ENCODE assay signal across 31 mouse cellular contexts in genomic region chr2:34941061-34941675, GRCm38 (mm10). TPM values are rescaled to one million over a fixed set of nuclear protein-coding genes. Genes with fewer than 3 reads are reported as not detected.
DNase-seq lines count a peak whose midpoint lies in the region; ATAC-seq and TF ChIP-seq lines count a peak whose summit lies in the region.
"Had no signal": no experiment of that assay in that cellular context is flagged by ENCODE, and none has a peak within 500 bp of the region (broad histone marks: within the 10 kb centered on the region; RNA-seq: fewer than 3 reads in every experiment).

No protein-coding gene starts in this region.

- H3K4me1 ChIP-seq in embryonic facial prominence, embryonic 14.5 days (ENCODE audit: control insufficient read depth, insufficient read depth, low read length), result peaks cover 31% of the 10 kb centered on the region
- peaks cover 37% of the 10 kb centered on the region for H3K4me1 ChIP-seq in limb, embryonic 14.5 days (ENCODE audit: control insufficient read depth, insufficient read depth, low read length)
- H3K4me1 ChIP-seq: intestine, embryonic 15.5 days; midbrain, embryonic 13.5 days; stomach, embryonic 15.5 days had no signal

- TF ChIP-seq CTCF in C2C12 (IDR thresholded peaks at IDR 0.05; ENCODE audit: control insufficient read depth, insufficient read depth, insufficient read length), result no peak

- H3K4me2 ChIP-seq in embryonic facial prominence, embryonic 14.5 days (ENCODE audit: low read depth, low read length), result no peak overlapping the region
- no peak overlapping the region for H3K4me2 ChIP-seq in limb, embryonic 14.5 days (replicated peaks; ENCODE audit: low read depth, low read length, severe bottlenecking)
- H3K4me2 ChIP-seq: forebrain, embryonic 12.5 days; hindbrain, embryonic 15.5 days; intestine, embryonic 15.5 days; liver, embryonic 11.5 days; midbrain, embryonic 13.5 days; stomach, embryonic 15.5 days had no signal

- WGBS in embryonic facial prominence, embryonic 14.5 days, result 30% methylated on average over 11 of the region's 11 CpGs
- 28% methylated on average over 11 of the region's 11 CpGs for WGBS in limb, embryonic 14.5 days

- H3K79me3 ChIP-seq in C2C12 (ENCODE audit: low read depth), result no peaks in the 10 kb centered on the region

- no peaks in the 10 kb centered on the region for H3K79me2 ChIP-seq in C2C12 (ENCODE audit: control insufficient read depth, insufficient read depth)

- TF ChIP-seq POLR2A in limb, embryonic 14.5 days (IDR thresholded peaks at IDR 0.05; ENCODE audit: borderline replicate concordance, extremely low read depth, insufficient read depth, insufficient read length), result no peak

- H3ac ChIP-seq in C2C12 (ENCODE audit: control insufficient read depth, insufficient read length, low read depth), result no peak overlapping the region

- no peak overlapping the region for H3K9ac ChIP-seq in embryonic facial prominence, embryonic 14.5 days (ENCODE audit: low read depth, low read length)
- no peak overlapping the region for H3K9ac ChIP-seq in limb, embryonic 14.5 days (ENCODE audit: low read depth, low read length, severe bottlenecking)
- H3K9ac ChIP-seq: forebrain, embryonic 12.5 days; hindbrain, embryonic 15.5 days; intestine, embryonic 15.5 days; liver, postnatal 0 days; midbrain, embryonic 13.5 days; stomach, embryonic 15.5 days had no signal

- intact Hi-C loops in left cerebral cortex, postnatal 4 days (cut with DNase I), result no loop called here
- intact Hi-C loops in left cerebral cortex, postnatal 36 days (cut with DNase I), result no loop called here

- no peak overlapping the region for H3K4me3 ChIP-seq in C2C12 (ENCODE audit: insufficient read depth, poor library complexity, severe bottlenecking)
- H3K4me3 ChIP-seq in embryonic facial prominence, embryonic 14.5 days (ENCODE audit: low read depth, low read length), result no peak overlapping the region
- H3K4me3 ChIP-seq in limb, embryonic 14.5 days (replicated peaks; ENCODE audit: low read length), result no peak overlapping the region
- H3K4me3 ChIP-seq: forebrain, embryonic 12.5 days; hindbrain, embryonic 15.5 days; intestine, embryonic 15.5 days; megakaryocyte, embryonic 14.5 days; midbrain, embryonic 13.5 days; stomach, embryonic 15.5 days had no signal

- H3K36me3 ChIP-seq in C2C12 (ENCODE audit: control insufficient read depth, insufficient read depth), result no peaks in the 10 kb centered on the region
- H3K36me3 ChIP-seq in embryonic facial prominence, embryonic 14.5 days (ENCODE audit: control insufficient read depth, insufficient read depth, low read length), result no peaks in the 10 kb centered on the region
- no peaks in the 10 kb centered on the region for H3K36me3 ChIP-seq in limb, embryonic 14.5 days (ENCODE audit: control insufficient read depth, insufficient read depth, low read length)
- H3K36me3 ChIP-seq: forebrain, embryonic 12.5 days; G1E; hindbrain, embryonic 15.5 days; intestine, embryonic 15.5 days; midbrain, embryonic 13.5 days; stomach, embryonic 15.5 days had no signal

- no peaks in the 10 kb centered on the region for H3K9me3 ChIP-seq in embryonic facial prominence, embryonic 14.5 days (ENCODE audit: control insufficient read depth, low read length)
- no peaks in the 10 kb centered on the region for H3K9me3 ChIP-seq in limb, embryonic 14.5 days (ENCODE audit: control insufficient read depth, low read length)
- H3K9me3 ChIP-seq: forebrain, embryonic 12.5 days; G1E; hindbrain, embryonic 15.5 days; intestine, embryonic 15.5 days; megakaryocyte, embryonic 14.5 days; midbrain, embryonic 13.5 days; stomach, embryonic 15.5 days had no signal

- H3K27ac ChIP-seq in embryonic facial prominence, embryonic 14.5 days (replicated peaks; ENCODE audit: low read depth, low read length), result no peak overlapping the region
- H3K27ac ChIP-seq in limb, embryonic 14.5 days (replicated peaks; ENCODE audit: low read depth, low read length), result no peak overlapping the region
- H3K27ac ChIP-seq: forebrain, embryonic 12.5 days; hindbrain, embryonic 15.5 days; intestine, embryonic 15.5 days; midbrain, embryonic 13.5 days; stomach, embryonic 15.5 days had no signal

- H3K27me3 ChIP-seq in C2C12 (ENCODE audit: control insufficient read depth, insufficient read depth, insufficient read length), result peaks cover 18% of the 10 kb centered on the region
- 0 out of 2 replicates have a peak, but pooled peaks cover 4% of the 10 kb centered on the region for H3K27me3 ChIP-seq in embryonic facial prominence, embryonic 14.5 days (replicated peaks; ENCODE audit: control insufficient read depth, insufficient read depth, low read length)
- H3K27me3 ChIP-seq in limb, embryonic 14.5 days (ENCODE audit: control insufficient read depth, insufficient read depth, low read length), result no peaks in the 10 kb centered on the region; the same call in 1 of the 2 replicates
- H3K27me3 ChIP-seq: CH12.LX; hindbrain, embryonic 15.5 days; intestine, embryonic 15.5 days had no signal

- peak; percentile 41 for ATAC-seq in embryonic facial prominence, embryonic 14.5 days (ENCODE audit: low read depth)
- no peak for ATAC-seq in limb, embryonic 14.5 days (ENCODE audit: low FRiP score, low read depth)
- ATAC-seq in megakaryocyte progenitor cell, adult 5-6 weeks (replicated peaks; ENCODE audit: poor library complexity), result no peak
- ATAC-seq: activated CD4-positive, CD25-positive, alpha-beta regulatory T cell, adult 4 months; intestine, embryonic 15.5 days; liver, postnatal 0 days; midbrain, embryonic 13.5 days had no signal

- DNase-seq in left cerebral cortex, postnatal 4 days, result peak; percentile 14
- no peak for DNase-seq in left cerebral cortex, postnatal 36 days (ENCODE audit: low spot score in 2 of 2)
- DNase-seq in embryonic facial prominence, embryonic 14.5 days (ENCODE audit: low spot score), result peak; percentile 61
- DNase-seq in limb, embryonic 14.5 days (ENCODE audit: low spot score), result peak; percentile 35
- no peak for DNase-seq in layer of hippocampus, postnatal 10 days (ENCODE audit: low spot score in 2 of 2)
- DNase-seq in right cerebral cortex, postnatal 36 days (ENCODE audit: low spot score in 2 of 2), result no peak
- DNase-seq: adrenal gland, adult 8-10 months; cerebellum, adult 18-20 months; cerebellum, postnatal 25 days; embryo, embryonic 11 days; heart, postnatal 36 days; kidney, adult 9 months; kidney, postnatal 14 days; liver, postnatal 0 days; lung, postnatal 14 days; right cerebral cortex, postnatal 4 days; thymus, adult 2 months; thymus, postnatal 4 days had no signal

TF ChIP-seq in C2C12, 6 proteins besides CTCF, POLR2A, EP300 and RAD21:
- TF ChIP-seq USF1 (IDR thresholded peaks at IDR 0.05; ENCODE audit: low read depth) (no peak), MYOD1 (IDR thresholded peaks at IDR 0.05; ENCODE audit: control insufficient read depth, insufficient read length, low read depth) (peak; percentile 31)

RNA-seq across cellular contexts. Expression of gene Traf1, which starts 20.4 kb away (rescaled TPM):
- total RNA-seq in left cerebral cortex, postnatal 4 days (2021), result 1 to 10 TPM; 1.1 to 2.6 TPM
- 1 to 10 TPM; 1.2 to 1.4 TPM for total RNA-seq in left cerebral cortex, postnatal 36 days (2021)
- 1.8 TPM for polyA plus RNA-seq in C2C12 (2012; fragmentation: generic; extraction: Trizol)
- 3.9 and 5.7 TPM in 2 replicates for polyA plus RNA-seq in embryonic facial prominence, embryonic 14.5 days (2014; fragmentation: Nextera tagmentation; extraction: Ambion mirVana)
- 5.1 and 7.0 TPM in 2 replicates for polyA plus RNA-seq in limb, embryonic 14.5 days (2012; rRNA removed)
- 4.0 and 4.9 TPM in 2 replicates for polyA plus RNA-seq in limb, embryonic 14.5 days (2014; fragmentation: Nextera tagmentation; extraction: Ambion mirVana)
- 1.3 and 1.4 TPM in 2 replicates for total RNA-seq in megakaryocyte progenitor cell, adult 5-6 weeks (2015)
- total RNA-seq in megakaryocyte progenitor cell, adult 5-6 weeks (2017), result 0.61 TPM in 1 of 2 replicates, not detected in the other
- 1 to 10 TPM in 1 of 2 experiments, under 1 TPM in 1; 0.94 to 2.4 TPM for total RNA-seq in layer of hippocampus, postnatal 10 days (2021)
- polyA plus RNA-seq: G1E; neural tube, embryonic 11.5 days had no signal

RNA-seq across cellular contexts. Expression of gene Phf19, which starts 27.3 kb away (rescaled TPM):
- total RNA-seq in left cerebral cortex, postnatal 4 days (2021), result 1 to 10 TPM; 2.3 to 4.5 TPM
- 1 to 10 TPM in 1 of 2 experiments, under 1 TPM in 1; 0.29 to 1.4 TPM for total RNA-seq in left cerebral cortex, postnatal 36 days (2021)
- 7.6 TPM for polyA plus RNA-seq in C2C12 (2012; fragmentation: generic; extraction: Trizol)
- polyA plus RNA-seq in embryonic facial prominence, embryonic 14.5 days (2014; fragmentation: Nextera tagmentation; extraction: Ambion mirVana), result 10.8 and 12.2 TPM in 2 replicates
- 7.9 and 8.7 TPM in 2 replicates for polyA plus RNA-seq in limb, embryonic 14.5 days (2012; rRNA removed)
- polyA plus RNA-seq in limb, embryonic 14.5 days (2014; fragmentation: Nextera tagmentation; extraction: Ambion mirVana), result 4.7 and 8.0 TPM in 2 replicates
- 6.9 and 8.8 TPM in 2 replicates for total RNA-seq in megakaryocyte progenitor cell, adult 5-6 weeks (2015)
- 6.5 and 10.0 TPM in 2 replicates for total RNA-seq in megakaryocyte progenitor cell, adult 5-6 weeks (2017)
- 1 to 10 TPM; 1.9 to 3.4 TPM for total RNA-seq in layer of hippocampus, postnatal 10 days (2021)

Comparison
In these comparisons a context has a peak if more than half of its experiments do, and no peak if none do; other contexts are left out.
1. DNase-seq: peak in left cerebral cortex, postnatal 4 days (single experiment), embryonic facial prominence, embryonic 14.5 days (single experiment) and limb, embryonic 14.5 days (single experiment); none in left cerebral cortex, postnatal 36 days (0 of 2), layer of hippocampus, postnatal 10 days (0 of 2) and right cerebral cortex, postnatal 36 days (0 of 2).